Mouse (Mus musculus): Measurements from ENCODE around the gene Pdlim4. TPM values are rescaled to one million over a fixed set of nuclear protein-coding genes. Genes with fewer than 3 reads are reported as not detected.

Gene Pdlim4
- polyA plus RNA-seq, 1 experiment, result 21.2 TPM

- TF ChIP-seq CTCF (IDR thresholded peaks at IDR 0.05; ENCODE audit: extremely low read depth, insufficient read depth, low read length) (no peak), POLR2A (IDR thresholded peaks at IDR 0.05; ENCODE audit: extremely low read depth, insufficient read depth, low read length) (no peak)
- peaks cover 5% of the 10 kb centered on the region for H3K4me1 ChIP-seq (ENCODE audit: control insufficient read depth, insufficient read depth, low read length)
- H3K4me3 ChIP-seq (ENCODE audit: insufficient read depth, low read length), result no peak overlapping the region
- H3K27ac ChIP-seq (ENCODE audit: insufficient read depth, low read length), result no peak overlapping the region
Observed at GRCm38 (mm10) chr11:54111291-54111690, 42.5 kb upstream of the Pdlim4 start.

DNA sequence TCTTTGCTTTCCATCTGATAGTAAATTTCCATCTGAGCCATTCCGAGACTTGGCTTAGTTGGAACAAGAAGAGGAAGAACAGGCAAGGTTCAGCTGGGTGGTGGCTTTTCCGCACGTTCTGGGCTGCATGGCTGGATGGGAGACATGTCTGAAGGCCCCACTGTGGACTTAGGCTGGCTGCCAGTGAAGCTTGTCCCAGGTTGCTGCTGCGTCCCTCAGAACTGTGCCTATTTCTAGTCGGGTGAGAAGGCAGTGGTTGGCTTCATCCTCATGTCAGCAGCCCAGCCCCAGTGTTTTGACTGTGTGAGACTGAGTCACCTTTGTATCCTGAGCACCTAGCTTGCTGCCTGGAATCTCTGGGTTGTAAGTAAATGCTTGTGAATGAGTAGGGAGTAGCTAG is 40.1 kb upstream of the Pdlim4 start:
- H3K4me1 ChIP-seq (ENCODE audit: control insufficient read depth, insufficient read depth, low read length), result peaks cover 5% of the 10 kb centered on the region
- H3K4me3 ChIP-seq (ENCODE audit: insufficient read depth, low read length), result no peak overlapping the region
- no peak overlapping the region for H3K27ac ChIP-seq (ENCODE audit: insufficient read depth, low read length)
- TF ChIP-seq POLR2A (IDR thresholded peaks at IDR 0.05; ENCODE audit: extremely low read depth, insufficient read depth, low read length), result no peak
- TF ChIP-seq CTCF (IDR thresholded peaks at IDR 0.05; ENCODE audit: extremely low read depth, insufficient read depth, low read length), result no peak

GRCm38 (mm10) chr11:54108131-54108530 is 39.3 kb upstream of the Pdlim4 start:
- H3K4me3 ChIP-seq (ENCODE audit: insufficient read depth, low read length), result no peak overlapping the region
- TF ChIP-seq CTCF (IDR thresholded peaks at IDR 0.05; ENCODE audit: extremely low read depth, insufficient read depth, low read length), result no peak
- TF ChIP-seq POLR2A (IDR thresholded peaks at IDR 0.05; ENCODE audit: extremely low read depth, insufficient read depth, low read length), result no peak
- no peak overlapping the region for H3K27ac ChIP-seq (ENCODE audit: insufficient read depth, low read length)
- peaks cover 5% of the 10 kb centered on the region for H3K4me1 ChIP-seq (ENCODE audit: control insufficient read depth, insufficient read depth, low read length)

GRCm38 (mm10) chr11:54107239-54107638 is 38.4 kb upstream of the Pdlim4 start:
- Histone ChIP-seq H3K4me1 (ENCODE audit: control insufficient read depth, insufficient read depth, low read length) (peaks cover 3% of the 10 kb centered on the region; the same call in 1 of the 2 replicates), H3K27ac (ENCODE audit: insufficient read depth, low read length) (no peak overlapping the region), H3K4me3 (ENCODE audit: insufficient read depth, low read length) (no peak overlapping the region)
- TF ChIP-seq POLR2A (IDR thresholded peaks at IDR 0.05; ENCODE audit: extremely low read depth, insufficient read depth, low read length) (no peak), CTCF (IDR thresholded peaks at IDR 0.05; ENCODE audit: extremely low read depth, insufficient read depth, low read length) (no peak)

DNA sequence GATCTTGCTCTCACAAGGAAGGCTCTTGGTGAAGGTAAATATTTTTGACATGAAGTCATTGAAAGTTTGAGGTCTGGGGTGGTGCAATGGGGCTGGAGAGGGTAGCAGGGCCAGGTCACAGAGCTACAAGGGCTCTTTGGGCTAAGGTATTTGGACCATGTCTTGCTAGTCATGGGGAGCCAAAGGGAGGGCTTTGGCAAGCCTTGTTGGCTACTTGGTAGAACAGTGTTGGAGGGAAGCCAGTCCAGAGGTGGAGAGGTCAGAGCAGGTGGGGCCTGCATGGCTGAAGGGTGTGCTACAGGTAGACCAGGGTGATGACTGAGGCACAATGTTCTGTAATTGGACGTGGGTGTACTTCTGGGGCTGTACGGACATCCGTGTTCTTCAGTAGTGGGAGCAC is 37.9 kb upstream of the Pdlim4 start:
- H3K4me3 ChIP-seq (ENCODE audit: insufficient read depth, low read length), result no peak overlapping the region
- TF ChIP-seq POLR2A (IDR thresholded peaks at IDR 0.05; ENCODE audit: extremely low read depth, insufficient read depth, low read length) (no peak), CTCF (IDR thresholded peaks at IDR 0.05; ENCODE audit: extremely low read depth, insufficient read depth, low read length) (no peak)
- H3K27ac ChIP-seq (ENCODE audit: insufficient read depth, low read length), result no peak overlapping the region
- H3K4me1 ChIP-seq (ENCODE audit: control insufficient read depth, insufficient read depth, low read length), result no peaks in the 10 kb centered on the region

DNA sequence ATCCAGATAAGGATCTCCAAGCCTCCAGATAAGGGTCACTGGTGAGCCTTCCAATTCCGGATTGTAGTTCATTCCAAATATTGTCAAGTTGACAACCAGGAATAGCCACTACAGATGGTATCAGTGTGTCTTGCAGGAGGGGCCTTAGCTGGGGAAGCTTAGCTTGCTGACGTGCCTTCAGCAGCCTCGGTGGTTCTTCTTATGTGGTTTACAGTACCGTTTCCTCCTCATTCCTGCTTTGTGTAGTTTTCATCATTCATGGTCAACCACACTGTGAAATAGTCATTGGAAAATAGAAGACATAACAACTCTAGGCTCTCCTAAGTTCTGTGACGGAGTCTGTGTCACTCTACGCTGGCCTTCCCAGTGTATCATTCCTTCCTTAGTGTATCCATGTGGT is 36.2 kb upstream of the Pdlim4 start:
- 0 out of 2 replicates have a peak, but pooled peaks cover 4% of the 10 kb centered on the region for H3K4me1 ChIP-seq (ENCODE audit: control insufficient read depth, insufficient read depth, low read length)
- H3K27ac ChIP-seq (ENCODE audit: insufficient read depth, low read length), result no peak overlapping the region
- no peak for TF ChIP-seq CTCF (IDR thresholded peaks at IDR 0.05; ENCODE audit: extremely low read depth, insufficient read depth, low read length)
- no peak for TF ChIP-seq POLR2A (IDR thresholded peaks at IDR 0.05; ENCODE audit: extremely low read depth, insufficient read depth, low read length)
- H3K4me3 ChIP-seq (ENCODE audit: insufficient read depth, low read length), result no peak overlapping the region

DNA sequence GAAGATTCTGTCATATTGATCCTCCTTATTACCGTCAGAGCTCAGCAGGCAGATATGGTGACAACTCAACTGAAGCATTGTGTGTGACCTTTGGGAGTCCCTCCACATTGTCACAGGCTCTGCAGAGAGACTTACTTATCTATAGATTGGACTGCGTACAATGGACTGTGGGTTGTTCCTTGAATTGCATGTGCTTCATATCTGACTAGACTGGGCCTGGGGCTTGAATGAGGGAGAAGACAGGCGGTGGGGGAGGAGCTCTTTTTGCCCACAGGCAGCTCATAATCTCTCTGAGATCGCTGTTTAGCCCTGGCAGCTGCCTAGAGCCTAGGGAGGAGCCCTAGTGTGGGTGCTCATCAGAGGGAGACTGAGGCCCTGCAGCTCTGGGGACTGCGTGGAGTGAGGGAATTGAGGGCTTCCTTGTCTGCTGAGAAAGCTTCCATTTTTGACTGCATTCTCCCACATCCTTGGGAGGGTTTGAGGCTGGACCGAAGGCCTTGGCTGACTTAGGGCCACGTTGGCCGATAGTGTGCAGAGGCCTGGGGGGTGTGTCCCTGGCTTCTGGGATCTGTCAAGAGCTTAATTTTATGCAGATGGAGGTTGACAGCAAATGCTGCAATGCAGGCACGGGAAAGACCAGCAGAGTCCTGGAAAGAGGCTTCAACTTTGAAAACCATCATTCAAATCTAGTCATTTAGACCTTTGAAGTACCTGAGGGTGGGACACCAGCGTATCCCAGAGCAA is 34.1 kb upstream of the Pdlim4 start:
- Histone ChIP-seq H3K27ac (ENCODE audit: insufficient read depth, low read length) (no peak overlapping the region), H3K4me1 (ENCODE audit: control insufficient read depth, insufficient read depth, low read length) (0 out of 2 replicates have a peak, but pooled peaks cover 4% of the 10 kb centered on the region), H3K4me3 (ENCODE audit: insufficient read depth, low read length) (no peak overlapping the region)
- TF ChIP-seq CTCF (IDR thresholded peaks at IDR 0.05; ENCODE audit: extremely low read depth, insufficient read depth, low read length), result no peak
- TF ChIP-seq POLR2A (IDR thresholded peaks at IDR 0.05; ENCODE audit: extremely low read depth, insufficient read depth, low read length), result no peak

GRCm38 (mm10) chr11:54101701-54102100 is 32.9 kb upstream of the Pdlim4 start:
- 0 out of 2 replicates have a peak, but pooled peaks cover 4% of the 10 kb centered on the region for H3K4me1 ChIP-seq (ENCODE audit: control insufficient read depth, insufficient read depth, low read length)
- no peak overlapping the region for H3K27ac ChIP-seq (ENCODE audit: insufficient read depth, low read length)
- no peak for TF ChIP-seq CTCF (IDR thresholded peaks at IDR 0.05; ENCODE audit: extremely low read depth, insufficient read depth, low read length)
- no peak for TF ChIP-seq POLR2A (IDR thresholded peaks at IDR 0.05; ENCODE audit: extremely low read depth, insufficient read depth, low read length)
- H3K4me3 ChIP-seq (ENCODE audit: insufficient read depth, low read length), result peak overlapping the region; percentile 43

DNA sequence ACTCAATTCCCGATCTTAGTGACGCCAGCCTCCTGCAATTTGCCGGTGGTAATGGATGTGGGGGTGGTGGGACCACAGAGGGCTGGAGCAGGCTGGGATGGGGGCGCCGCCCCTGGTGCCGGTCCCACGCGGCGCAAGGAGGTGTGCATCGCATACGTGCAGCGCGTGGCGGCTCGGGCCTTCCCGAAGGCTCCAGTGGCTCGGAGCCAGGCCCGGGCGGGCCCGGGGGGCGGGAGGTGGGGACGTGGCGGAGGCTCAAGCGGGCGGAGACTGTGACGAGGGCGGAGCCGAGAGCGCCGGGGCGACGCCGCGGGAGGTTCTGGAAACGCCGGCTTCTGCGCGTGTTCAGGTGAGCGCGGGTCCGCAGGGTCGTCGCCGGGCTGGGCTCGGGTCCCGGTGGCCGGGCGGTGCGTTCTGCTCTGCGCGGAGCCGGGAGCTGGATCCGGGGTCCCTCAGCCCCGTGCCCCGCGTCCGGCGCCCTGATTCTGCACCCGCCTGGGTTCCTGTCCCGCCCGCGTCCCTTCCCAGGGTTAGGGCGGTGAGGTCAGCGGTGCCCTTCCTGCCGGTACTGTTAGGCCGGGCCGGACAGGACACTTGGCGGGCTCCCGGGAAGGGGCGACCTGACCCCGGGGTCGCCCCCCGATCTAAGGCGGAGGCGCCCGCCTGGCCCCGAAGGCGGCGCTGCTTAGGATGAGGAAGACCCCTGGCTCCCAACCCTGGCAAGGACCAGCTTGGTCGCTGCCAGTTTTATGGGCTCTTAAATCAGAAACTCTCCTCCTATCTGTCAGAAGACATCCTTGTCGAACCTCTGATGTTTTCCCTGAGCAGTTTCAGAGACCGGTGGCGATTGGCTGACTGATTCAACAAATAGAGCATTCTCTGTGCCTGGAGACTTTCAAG is 32.1 kb upstream of the Pdlim4 start:
- H3K4me3 ChIP-seq (ENCODE audit: insufficient read depth, low read length), result peak overlapping the region; percentile 43
- 0 out of 2 replicates have a peak, but pooled peaks cover 4% of the 10 kb centered on the region for H3K4me1 ChIP-seq (ENCODE audit: control insufficient read depth, insufficient read depth, low read length)
- TF ChIP-seq CTCF (IDR thresholded peaks at IDR 0.05; ENCODE audit: extremely low read depth, insufficient read depth, low read length) (no peak), POLR2A (IDR thresholded peaks at IDR 0.05; ENCODE audit: extremely low read depth, insufficient read depth, low read length) (no peak)
- no peak overlapping the region for H3K27ac ChIP-seq (ENCODE audit: insufficient read depth, low read length)

Data from cortical plate, adult 2 months (tissue).